Mouse (Mus musculus) G1E (cell line): Measurements from ENCODE around the gene Gucy2e.

ENCODE experiments used
- CTCF ChIP-seq: IDR thresholded peaks from 2 replicates; pipeline ENCODE4 v1.5.1; 2012; ENCODE audit warnings: low read depth, low read length, inconsistent platforms, mixed read lengths
- GATA2 ChIP-seq: IDR thresholded peaks from 2 replicates; pipeline ENCODE4 v1.6.1; 2012; ENCODE audit warnings: low read depth, low read length, inconsistent platforms, borderline replicate concordance
- POLR2AphosphoS5 ChIP-seq: IDR thresholded peaks from 2 replicates; pipeline ENCODE4 v1.6.1; 2012; ENCODE audit warnings: low read depth, low read length, inconsistent platforms; ENCODE audit not compliant: insufficient replicate concordance
- TAL1 ChIP-seq: conservative IDR thresholded peaks from 2 replicates; pipeline ENCODE4 v1.6.1; 2012; ENCODE audit warnings: low read depth, low read length, inconsistent platforms, mixed read lengths

DNA sequence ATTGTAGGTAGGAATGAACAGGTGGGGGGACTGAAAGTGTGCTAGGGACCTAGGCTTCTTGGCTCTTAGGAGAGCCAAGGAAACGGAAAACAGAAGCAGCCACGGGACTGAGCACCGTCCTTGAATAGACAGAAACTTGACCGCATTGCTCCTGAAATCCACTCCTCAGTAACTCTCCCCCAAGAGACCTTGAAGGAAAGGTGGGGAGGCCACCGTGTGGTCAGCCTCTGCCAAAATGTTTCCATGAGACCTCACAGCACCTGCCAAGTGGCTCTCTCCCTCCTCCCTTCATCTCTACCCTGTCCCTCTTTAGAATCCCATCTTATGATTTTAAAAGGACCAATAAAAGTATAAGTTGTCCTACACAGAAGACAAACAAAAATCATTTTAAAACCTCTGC is 40.4 kb upstream of the Gucy2e start:
- TF ChIP-seq POLR2AphosphoS5: no peak
- no peak for TF ChIP-seq CTCF
- TF ChIP-seq TAL1: no peak
- TF ChIP-seq GATA2: no peak
